Mouse (Mus musculus) small intestine, adult 2 months (tissue): ENCODE data around the gene Ubr4.

Experiments used
- CTCF ChIP-seq: fragments of 200-500 bp; IDR thresholded peaks from 2 replicates; pipeline ENCODE4 v1.5.1; 2012; ENCODE audit warnings: low read depth, mild to moderate bottlenecking, control low read depth, inconsistent platforms, low read length, moderate library complexity, mixed read lengths; ENCODE audit not compliant: insufficient replicate concordance, insufficient read length; ENCODE audit errors: extremely low read depth
- POLR2A ChIP-seq: fragments of 200-500 bp; IDR thresholded peaks from 2 replicates; pipeline ENCODE4 v1.6.1; 2012; ENCODE audit warnings: low read depth, mild to moderate bottlenecking, control low read depth, inconsistent platforms, low read length, moderate library complexity

- TF ChIP-seq CTCF (no peak), POLR2A (no peak)
These were observed 114.1 kb downstream of the Ubr4 start for GRCm38 (mm10) chr4:139466541-139466940.
